Mouse (Mus musculus): ENCODE data around the gene Hoxb5.

Gene Hoxb5

DNA sequence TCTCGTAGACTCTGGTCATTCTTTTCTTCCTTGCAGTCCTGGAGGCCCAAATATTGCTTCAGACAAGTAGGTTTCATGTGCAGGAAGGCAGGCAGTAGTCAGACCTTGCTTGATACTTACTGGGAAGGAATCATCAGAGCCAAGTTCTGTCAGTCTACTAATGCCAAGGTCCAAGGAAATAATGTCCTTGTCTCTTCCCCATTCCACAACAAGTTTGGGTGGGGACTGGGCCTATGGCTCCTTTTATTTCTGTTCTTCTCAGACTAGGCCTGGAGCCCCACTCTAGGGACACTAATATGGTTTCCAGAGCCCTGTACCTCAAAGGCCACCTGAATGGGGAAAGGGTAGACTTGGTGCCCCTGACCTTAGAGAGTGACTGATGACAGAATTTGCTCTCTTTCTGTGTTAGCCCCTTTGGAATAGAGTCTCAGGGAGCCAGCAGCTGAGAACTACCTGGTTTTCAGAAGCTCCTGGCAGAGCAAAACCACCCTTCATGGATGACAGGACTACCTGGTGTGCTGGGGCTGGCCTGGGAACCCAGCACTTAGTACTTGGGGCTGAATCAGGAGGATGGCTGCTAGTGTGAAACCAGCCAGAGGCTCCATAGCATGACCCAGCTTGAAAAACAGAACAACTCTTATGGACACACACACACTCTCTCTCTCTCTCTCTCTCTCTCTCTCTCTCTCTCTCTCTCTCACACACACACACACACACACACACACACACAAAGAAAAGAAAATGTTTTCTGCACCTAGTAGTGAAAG is 14.5 kb upstream of the Hoxb5 start:
- no peak for ATAC-seq (ENCODE audit: low TSS enrichment)

DNA sequence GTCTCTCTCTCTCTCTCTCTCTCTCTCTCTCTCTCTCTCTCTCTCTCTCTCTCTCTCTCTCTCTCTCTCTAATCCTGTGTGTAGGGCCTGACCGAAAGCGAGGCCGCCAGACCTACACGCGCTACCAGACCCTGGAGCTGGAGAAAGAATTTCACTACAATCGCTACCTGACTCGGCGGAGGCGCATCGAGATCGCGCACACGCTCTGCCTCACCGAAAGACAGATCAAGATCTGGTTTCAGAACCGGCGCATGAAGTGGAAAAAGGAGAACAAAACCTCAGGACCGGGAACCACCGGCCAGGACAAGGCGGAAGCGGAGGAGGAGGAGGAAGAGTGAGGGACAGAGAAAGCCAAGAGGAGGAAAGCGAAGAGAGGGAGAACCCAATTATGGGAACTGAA is 13.8 kb upstream of the Hoxb5 start:
- ATAC-seq (ENCODE audit: low TSS enrichment) = no peak

DNA sequence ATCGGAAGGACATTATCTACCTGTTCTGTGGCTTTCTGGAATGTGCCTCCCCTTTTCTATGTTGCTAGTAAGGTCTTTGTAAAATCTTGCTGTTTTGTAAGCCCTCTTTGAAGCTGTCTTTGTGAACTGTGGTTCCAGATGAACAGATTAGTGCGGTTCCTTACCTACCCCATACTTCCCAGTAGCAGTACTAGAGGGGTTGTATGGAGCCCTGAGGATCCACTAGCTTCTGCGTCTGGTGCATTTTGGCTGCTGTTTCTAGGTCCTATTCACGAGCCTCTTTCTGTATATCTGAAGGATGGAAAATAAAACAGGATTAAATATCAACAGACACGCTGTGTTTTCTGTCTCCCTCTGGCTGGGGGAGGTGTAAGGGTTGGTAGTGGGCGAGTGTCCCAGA is 13.3 kb upstream of the Hoxb5 start:
- no peak for ATAC-seq (ENCODE audit: low TSS enrichment)

DNA sequence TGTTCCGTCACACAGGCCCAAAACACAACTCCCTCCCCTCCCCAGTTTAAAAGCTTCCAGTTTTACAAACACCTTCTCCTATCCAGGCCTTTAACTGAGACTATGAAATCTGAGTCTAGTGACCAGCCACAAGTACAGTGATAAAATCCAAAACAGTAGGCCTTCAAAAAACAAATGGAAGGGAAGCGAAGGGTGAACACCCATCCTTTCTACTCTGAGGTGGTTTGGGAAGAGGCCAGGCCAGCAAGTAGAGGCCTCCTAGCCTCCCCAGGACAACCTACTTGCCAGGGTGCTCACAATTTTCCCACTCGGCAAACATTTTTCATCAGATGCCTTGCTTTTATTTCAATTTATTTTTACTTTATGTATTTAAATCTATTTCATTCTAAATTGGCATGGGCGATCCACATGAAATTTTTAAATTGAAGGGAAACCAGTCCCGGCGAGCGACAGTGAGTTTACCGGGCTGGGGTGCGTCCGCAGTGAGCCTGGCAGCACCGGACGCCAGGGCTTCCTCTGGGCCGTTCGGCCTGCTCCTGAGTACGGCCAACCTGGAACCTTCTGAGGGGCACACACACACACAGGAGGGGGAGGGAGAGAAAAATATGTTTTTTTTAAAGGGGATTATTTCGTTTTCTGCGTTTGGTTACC is 12.3 kb upstream of the Hoxb5 start:
- ATAC-seq (ENCODE audit: low TSS enrichment) = no peak

DNA sequence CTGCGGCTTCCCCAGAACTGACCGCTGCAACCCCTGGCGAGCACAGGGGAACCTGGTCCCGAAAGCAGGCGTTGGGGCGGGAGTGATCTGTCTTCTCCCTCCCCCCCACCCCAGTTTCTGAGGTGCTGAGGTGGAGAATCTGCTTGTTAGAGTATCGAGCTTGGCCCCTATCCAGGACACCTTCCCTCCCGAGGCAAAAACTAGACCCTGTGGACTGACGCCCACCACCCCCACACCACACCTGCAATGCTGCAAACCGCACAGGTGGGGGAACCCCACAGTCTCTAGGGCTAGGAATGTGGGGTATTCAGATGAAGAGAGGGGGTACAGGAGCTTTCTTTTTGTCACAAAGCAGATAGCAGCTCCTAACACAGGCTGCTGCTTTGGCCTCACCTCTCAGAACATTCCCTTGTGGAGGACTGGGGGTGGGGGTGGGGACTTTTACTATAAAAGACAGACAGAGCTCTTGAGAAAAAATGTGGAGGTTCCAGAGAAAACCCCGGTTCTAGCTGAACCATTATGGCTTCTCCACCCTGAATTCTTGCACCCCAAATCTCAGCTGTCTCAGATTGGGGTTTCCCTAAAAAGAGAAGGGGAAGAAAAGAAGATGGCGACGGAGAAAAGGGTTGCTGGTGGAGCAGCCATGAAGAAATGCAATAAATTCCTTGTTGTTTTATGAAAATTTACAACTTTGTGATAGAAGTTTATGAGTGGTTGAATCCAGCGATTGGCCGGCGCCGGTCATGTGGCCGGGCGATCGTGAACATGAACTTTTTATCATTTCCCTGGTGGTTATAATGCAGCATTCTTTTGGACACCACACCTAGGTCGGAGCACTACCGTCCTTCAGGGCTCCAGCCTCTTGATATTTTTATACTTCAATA is 11.2 kb upstream of the Hoxb5 start, which contains the start of gene Hoxb6:
Gene Hoxb6 (plus strand): TSS at position 796 of the 884 bp plus-strand sequence.
- ATAC-seq (ENCODE audit: low TSS enrichment) = no peak

DNA sequence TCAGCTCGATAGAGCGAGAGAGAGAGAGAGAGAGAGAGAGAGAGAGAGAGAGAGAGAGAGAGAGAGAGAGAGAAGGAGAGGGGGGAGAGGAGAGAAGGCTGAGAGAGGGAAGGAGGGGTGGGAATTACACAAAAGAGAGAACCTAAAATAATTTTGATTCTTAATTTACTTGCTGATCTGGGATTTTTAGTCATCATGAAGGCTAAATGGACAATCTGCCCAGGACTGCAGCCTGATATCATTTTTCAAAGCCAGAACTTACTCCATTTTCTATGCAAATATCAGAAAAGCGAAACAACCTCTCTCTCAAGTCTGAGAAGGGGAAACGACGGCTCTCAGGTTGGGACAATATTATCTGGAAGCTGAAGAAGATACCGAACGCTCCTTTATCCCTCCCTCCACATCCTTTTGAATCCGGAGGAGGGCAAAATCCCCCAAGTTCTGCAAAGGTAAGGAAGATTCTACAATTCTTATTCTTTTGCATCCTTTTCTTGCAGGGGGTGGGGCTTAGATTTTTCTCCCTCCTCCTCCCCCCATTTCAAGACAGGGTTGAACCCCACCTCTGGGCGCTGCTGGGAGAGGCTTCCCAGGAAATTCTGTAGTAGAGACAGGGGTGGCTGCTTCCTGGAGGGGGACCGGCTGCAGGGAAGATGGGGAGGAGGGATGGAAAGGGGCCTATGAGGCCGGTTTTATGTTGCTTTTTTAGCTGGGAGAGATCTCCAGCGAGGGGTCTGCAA is 10.4 kb upstream of the Hoxb5 start:
- ATAC-seq (ENCODE audit: low TSS enrichment) = no peak

DNA sequence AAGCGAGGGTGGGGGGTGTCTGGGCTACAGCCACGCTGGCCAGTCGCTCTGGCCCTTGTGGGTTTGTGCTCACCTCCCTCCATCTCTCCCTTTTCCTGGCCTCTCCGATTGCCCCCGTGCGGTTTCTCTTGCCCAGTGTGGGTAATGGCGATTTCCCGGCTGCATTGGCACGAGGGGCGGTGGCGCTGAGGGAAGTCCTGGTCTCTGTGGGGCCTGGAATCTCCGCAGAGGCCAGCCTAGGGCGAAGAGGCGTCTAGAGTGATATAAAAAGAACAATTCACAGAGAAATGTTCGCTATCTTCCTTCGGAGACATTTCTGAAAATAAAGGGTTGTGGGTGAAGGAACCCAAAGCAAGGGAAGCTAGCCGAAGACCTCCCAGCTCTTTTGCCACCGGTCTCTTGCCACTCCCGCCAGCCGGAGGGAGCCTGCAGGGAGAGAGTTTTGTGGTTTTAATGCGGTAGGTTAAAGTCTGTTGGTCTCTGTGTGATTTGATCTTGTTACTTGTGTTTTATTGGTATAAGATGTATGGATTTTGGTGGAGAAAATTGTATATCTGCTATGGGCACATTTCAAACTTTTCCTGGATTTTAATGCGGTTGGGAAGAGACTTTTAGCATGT is 9.7 kb upstream of the Hoxb5 start:
- ATAC-seq (ENCODE audit: low TSS enrichment) = no peak

DNA sequence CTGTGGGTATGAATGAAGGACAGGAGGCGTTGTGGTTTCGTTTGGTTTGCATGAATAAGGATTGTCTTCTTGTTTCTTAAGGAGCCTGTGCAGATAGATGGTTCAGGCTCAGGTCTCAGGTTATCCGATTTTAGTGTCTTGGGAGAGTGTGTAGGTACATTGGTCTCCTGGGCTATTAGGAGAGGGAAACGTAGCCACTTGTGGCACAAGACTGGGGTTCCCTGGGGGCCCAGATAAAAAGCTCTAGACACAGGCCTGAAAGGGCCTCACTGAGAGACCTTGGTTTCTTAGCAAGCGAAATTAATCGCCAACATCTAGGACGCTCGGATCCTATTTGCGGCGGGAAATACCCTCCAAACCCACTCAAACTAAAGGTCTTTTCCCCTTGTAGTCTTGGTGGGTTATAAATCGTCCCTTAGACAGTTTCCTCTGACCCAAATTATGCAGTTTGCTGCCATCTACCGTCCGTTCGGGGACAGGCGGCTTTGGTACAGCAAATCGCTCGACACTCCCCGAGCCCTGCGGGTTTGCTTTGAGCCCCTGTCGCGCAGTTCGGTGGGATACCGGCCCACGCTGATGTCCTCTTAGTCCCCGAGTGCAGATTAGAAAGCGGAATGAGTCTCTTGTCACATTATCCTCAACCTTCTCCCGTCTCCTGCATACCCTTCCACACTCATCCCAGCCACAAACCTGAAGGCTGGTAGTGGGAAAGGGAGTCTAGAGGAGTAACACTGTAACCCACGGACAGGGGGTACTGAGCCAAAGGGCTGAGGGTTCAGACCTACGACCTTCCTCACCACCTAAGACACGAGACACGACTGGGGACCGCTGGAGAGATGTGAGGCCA is 8.7 kb upstream of the Hoxb5 start:
- no peak for ATAC-seq (ENCODE audit: low TSS enrichment)

DNA sequence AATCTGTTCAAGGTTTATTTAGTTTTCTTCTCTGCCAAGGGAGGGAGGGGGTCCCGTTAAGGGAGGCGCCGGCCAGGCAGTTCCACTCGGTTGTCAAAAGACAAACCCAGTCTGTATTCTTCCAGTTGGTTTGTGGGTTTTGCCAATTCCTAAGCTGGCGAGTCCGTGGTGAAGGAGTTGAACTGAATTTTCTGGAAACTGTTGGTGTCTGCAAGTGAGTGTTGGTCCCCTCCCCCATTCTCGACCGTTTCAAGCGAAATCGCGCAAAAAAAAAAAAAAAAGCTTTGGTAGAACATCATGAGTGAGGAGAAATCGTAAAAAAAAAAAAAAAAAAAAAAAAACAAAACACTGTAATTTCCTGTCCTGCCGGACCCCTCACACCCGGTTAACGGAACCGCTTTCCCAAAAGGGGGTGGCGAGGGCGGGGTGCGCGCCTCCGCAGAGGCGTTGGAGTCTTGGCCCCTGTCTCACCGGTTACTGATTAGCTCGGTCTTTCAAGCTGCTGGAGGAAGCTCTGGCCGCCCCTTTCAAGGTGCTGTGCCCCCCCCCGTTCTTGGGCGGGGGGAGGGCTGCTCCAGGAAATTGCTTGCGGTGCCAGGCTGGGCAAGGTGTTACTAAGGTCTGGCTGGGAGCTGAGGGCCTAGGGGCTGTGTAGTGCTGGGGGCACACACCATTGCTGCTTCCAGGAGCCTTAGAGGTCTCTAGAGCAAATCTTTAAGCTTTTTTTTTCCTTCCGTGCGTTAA is 7.9 kb upstream of the Hoxb5 start:
- no peak for ATAC-seq (ENCODE audit: low TSS enrichment)

DNA sequence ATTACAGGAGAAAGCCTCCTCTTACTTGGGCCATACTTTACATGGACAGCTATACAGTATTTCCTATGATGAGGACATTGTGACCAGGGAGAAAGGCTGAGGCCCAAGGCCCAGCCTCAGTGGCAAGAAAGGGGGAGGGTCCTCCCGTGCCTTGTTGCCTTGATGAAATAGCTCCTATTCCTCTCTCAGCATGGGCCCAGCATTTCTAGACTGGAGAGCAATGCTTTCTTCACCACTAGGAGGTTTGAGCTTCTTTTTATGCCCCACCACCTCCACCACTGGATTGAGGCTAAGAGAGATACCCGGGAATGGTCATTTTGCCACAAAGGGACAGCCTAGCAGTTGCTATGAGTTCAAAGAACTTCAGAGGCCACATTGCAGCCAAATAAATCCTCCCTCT is 6.1 kb upstream of the Hoxb5 start:
- ATAC-seq (ENCODE audit: low TSS enrichment) = no peak

DNA sequence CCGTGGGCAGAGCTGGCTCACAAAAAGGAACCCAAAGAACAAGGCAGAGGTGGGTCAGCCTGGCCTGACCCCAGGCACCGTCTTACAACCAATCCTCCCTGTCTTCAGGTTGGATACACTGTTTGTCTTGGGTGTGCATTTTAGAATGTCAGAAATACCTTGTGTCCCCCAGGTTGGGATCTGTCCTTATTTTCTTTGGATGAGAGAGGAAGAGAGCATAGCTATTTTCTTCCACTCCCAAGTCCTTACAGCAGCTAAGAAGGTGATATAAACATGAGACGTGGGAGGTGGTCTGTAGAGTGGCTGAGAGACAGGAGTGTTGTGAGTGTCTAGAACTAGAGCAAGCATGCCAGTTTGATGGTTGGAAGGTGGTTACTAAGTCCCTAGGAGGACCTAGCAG is 5.7 kb upstream of the Hoxb5 start:
- ATAC-seq (ENCODE audit: low TSS enrichment) = no peak

DNA sequence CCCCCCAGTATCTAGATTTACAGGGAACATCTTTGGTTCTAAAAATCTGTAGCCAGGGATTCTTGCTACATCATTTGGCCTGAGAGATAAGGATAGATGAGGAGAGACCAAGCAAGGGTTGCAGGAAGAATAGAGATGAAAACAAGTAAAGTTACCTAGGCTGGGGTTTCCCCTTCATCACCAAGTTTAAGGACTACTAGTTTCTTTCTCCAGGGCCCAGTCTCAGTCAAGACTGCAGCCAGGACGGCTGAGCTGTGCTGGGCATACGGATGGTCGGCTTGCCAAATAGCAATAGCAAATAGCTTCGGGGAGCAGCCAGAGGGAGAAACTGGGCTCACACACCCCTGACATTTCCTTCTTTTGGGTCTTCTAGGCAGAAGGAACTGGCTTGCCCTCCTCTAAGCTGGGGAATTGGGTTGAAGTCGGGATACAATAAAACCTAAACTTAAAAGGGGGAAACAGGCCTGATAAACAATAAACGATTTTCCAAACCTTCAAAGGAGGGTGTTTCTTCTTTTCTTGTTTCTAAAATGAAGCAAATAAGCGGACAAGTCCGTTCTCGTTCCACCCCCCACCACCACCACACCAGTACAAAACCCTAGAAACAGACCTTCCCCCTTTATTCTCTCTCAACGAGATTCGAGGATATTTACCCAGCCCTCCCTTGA is 5.0 kb upstream of the Hoxb5 start:
- no peak for ATAC-seq (ENCODE audit: low TSS enrichment)

DNA sequence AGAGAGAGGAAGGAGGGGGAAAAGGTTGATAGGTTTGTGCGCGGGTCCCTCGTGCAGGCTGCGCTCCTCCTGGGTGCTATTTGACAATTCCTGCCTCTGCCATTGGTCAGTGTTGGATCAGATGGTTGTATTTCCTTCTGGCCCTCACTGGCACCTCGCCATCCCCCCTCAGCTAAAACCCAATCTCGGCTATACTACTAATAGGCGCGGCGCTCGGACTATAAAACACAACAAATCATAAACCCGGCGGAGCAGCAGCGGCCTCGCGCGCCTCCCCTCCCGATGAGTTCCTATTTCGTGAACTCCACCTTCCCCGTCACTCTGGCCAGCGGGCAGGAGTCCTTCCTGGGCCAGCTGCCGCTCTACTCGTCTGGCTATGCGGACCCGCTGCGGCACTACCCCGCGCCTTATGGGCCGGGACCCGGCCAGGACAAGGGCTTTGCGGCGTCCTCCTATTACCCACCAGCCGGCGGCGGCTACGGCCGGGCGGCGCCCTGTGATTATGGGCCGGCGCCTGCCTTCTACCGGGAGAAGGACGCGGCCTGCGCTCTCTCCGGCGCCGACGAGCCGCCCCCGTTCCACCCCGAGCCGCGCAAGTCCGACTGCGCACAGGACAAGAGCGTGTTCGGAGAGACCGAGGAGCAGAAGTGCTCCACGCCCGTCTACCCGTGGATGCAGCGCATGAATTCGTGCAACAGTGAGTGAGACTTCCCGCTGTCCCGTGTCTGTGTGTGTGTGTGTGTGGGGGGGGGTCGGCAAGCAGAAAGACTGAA is 4.1 kb upstream of the Hoxb5 start:
- no peak for ATAC-seq (ENCODE audit: low TSS enrichment)

DNA sequence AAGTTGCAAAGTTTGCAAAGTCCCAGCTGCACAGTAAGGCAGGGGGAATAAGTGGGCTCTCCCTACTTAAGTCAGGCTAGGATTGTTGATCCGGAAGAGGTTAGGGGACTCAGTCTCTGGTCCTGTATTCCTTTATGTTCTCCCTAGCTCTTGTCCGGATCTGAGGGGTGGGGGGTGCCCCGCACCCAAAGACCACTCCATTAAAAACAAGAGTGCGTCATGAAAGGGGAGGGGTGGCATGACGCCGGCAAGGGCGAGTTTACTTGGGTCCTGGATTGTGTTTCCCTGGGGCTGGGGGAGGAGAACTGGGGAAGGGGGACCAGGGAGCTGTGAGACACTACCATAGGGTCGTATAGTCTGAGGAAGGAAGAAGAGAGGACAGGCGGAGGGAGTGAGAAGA is 3.4 kb upstream of the Hoxb5 start:
- ATAC-seq (ENCODE audit: low TSS enrichment) = no peak

DNA sequence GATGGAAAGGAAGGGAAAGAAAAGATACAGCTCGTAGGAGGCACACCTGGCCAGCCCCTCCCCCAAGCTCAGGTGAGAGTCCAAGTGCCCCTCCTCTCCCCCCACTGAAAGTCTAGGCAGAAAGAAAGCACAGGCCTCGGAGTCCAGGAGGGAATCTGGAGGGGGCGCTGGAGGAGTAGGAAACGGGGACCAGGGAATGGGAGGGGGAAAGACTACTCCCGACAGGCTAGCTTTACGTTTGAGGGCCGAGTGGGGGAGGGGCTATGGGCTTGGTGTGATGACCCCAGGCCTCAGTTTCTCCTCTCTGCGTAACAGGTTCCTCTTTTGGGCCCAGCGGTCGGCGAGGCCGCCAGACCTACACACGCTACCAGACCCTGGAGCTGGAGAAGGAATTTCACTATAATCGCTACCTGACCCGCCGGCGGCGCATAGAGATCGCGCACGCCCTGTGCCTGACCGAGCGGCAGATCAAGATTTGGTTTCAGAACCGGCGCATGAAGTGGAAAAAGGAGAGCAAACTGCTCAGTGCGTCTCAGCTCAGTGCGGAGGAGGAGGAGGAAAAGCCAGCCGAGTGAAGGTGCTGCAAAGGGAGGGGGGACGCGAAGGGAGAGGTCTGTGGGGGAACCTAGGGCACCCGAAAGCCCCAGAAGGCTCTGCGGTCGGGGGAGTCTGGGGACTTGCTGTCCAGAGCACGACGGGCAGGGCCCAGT is 2.6 kb upstream of the Hoxb5 start:
- no peak for ATAC-seq (ENCODE audit: low TSS enrichment)

DNA sequence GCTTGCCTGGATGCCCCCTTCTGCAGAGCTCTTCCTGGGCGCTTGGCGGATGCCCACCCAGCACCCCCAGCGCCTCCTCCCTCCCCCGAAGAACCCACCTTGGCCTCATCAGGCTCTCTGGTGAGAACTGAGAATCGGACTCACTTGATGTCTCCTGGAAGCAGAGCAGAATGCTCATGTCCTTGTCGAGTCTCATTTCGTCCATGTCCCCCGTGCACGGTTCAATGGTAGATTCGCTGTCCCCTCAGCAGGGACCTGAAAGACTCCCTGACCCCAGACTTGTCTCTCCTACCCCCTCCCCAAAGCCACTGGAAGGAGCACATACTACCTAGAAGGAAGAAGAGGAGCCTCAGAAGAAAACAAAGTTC is 2.1 kb upstream of the Hoxb5 start:
- ATAC-seq (ENCODE audit: low TSS enrichment) = no peak

DNA sequence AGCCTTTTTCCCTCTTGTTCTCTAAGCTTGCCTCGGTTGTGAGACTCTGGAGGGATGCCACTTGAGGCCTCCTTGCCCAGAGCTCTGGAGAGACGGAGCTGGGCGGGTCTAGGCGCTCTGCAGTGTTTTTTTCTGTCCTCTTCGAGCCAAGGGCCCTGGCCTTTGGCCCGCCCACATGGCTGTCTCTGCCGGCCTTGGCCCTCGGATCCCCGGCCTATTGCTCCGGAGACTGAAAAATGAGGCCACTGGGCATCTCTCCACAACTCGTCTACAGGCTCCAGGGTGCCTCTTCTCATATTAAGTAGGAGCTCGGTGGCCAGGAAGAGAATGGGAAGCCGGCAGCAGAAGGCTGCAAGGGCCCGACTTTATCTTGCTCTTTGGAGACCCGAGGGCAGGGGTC is 1.3 kb upstream of the Hoxb5 start:
- ATAC-seq (ENCODE audit: low TSS enrichment) = no peak

Data from frontal cortex, adult (tissue).